Mouse (Mus musculus) small intestine, adult 2 months (tissue): ENCODE measurements around the gene Gm45711.

Experiments
- CTCF ChIP-seq: fragments of 200-500 bp; IDR thresholded peaks from 2 replicates; pipeline ENCODE4 v1.5.1; 2012; ENCODE audit warnings: low read depth, mild to moderate bottlenecking, control low read depth, inconsistent platforms, low read length, moderate library complexity, mixed read lengths; ENCODE audit not compliant: insufficient replicate concordance, insufficient read length; ENCODE audit errors: extremely low read depth
- POLR2A ChIP-seq: fragments of 200-500 bp; IDR thresholded peaks from 2 replicates; pipeline ENCODE4 v1.6.1; 2012; ENCODE audit warnings: low read depth, mild to moderate bottlenecking, control low read depth, inconsistent platforms, low read length, moderate library complexity

DNA sequence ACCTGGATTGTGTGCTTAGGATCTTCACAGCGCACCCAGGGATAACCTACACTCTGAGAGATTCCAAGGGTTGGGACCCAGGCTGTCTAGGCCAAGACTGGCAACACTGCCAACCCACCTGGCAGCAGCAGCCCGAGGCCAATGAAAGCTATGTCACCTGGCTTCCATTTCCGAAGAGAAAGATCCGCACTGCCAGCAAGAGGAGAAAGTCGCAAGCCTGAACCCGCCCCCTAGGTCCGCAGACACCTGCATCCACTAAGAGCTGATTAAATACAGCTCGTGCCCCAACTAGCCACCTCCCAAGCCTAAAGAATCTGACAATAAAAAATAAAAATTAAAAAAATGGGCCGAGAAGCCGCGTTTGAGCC is 62.0 kb downstream of the Gm45711 start:
- TF ChIP-seq CTCF (no peak), POLR2A (no peak)
